Mouse (Mus musculus) cortical plate, adult 2 months (tissue): ENCODE results near the gene Ciita.

ENCODE experiments used
- CTCF ChIP-seq: fragments of 200-500 bp; IDR thresholded peaks from 2 replicates; pipeline ENCODE4 v1.5.1; 2011; ENCODE audit warnings: mild to moderate bottlenecking, control low read depth, low read length; ENCODE audit not compliant: insufficient read depth; ENCODE audit errors: extremely low read depth
- POLR2A ChIP-seq: fragments of 200-500 bp; IDR thresholded peaks from 2 replicates; pipeline ENCODE4 v1.6.1; 2011; ENCODE audit warnings: mild to moderate bottlenecking, low read length, control low read depth; ENCODE audit not compliant: insufficient read depth; ENCODE audit errors: extremely low read depth

GRCm38 (mm10) chr16:10525610-10525980, 45.7 kb downstream of the Ciita start:
- TF ChIP-seq POLR2A = no peak
- TF ChIP-seq CTCF = no peak
